Mouse (Mus musculus) G1E-ER4 (cell line): ENCODE measurements around the gene Syn2. TPM values are rescaled to one million over a fixed set of nuclear protein-coding genes. Genes with fewer than 3 reads are reported as not detected.

Experiments used
- GATA1 ChIP-seq: IDR thresholded peaks from one replicate; pipeline ENCODE4 v1.8.0; 2012; ENCODE audit warnings: low read length, inconsistent platforms
- polyA plus RNA-seq: library from polyadenylated mRNA; stranded (reverse); fragments of >175 nt; gene quantifications from 2 replicates; pipeline ENCODE4 v1.2.3, GENCODE M21; 2012

Syn2 gene
- polyA plus RNA-seq, 1 experiment = not detected

DNA sequence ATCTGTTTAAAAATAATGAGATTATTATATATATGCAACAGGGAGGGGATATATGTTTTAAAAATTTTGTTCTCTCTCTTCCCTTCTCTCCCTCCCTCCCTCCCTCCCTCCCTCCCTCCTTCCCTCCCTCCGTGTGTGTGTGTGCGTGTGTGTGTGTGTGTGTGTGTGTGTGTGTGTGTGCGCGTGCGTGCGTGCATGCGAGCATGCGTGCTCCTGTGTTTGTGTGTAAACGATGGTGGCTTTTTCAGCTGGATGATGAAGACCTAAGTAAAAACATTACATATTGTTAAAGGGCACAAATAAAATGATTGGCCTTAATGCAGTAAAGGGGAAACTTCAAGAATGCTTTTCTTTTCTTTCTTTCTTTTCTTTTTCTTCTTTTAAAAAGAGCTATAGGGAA is 1.5 kb downstream of the Syn2 start:
- TF ChIP-seq GATA1 = no peak

DNA sequence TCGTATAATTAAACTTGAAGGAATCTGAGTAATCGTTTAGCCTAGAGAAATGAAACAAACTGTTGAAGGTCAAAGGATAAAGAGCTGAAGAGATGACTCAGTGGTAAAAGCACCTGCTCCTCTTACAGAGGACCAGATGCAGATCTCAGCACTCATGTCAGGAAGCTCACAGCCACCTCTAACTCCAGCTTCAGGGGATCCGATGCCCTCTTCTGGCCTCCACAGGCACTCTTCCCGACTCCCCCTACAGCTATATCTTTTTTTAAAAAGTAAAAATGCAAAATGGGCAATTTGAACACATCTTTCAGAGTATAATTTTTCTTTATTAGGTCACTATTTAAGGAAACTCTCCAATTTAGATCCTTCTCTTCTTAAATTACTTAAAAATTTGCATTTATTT is 6.7 kb downstream of the Syn2 start:
- TF ChIP-seq GATA1 = no peak

DNA sequence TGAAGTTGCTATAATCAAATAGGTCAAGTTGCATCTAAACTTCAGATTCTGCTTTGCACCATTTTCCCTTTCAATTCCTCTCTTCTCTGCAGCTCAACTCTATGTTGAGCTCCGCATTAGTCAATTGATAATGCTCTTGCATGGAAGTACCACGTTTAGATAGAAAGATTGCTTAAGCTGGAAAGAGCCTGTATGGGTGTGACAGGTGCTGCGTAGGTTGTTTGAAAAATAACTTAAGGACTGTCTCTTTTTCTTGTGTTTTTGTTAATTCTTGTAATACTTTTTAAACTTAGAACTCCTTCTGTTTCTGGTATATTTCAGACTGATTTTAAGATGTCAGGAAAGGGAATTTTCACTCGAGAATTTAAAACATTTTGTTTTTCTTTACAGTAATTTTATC is 26.5 kb downstream of the Syn2 start:
- TF ChIP-seq GATA1 = no peak

DNA sequence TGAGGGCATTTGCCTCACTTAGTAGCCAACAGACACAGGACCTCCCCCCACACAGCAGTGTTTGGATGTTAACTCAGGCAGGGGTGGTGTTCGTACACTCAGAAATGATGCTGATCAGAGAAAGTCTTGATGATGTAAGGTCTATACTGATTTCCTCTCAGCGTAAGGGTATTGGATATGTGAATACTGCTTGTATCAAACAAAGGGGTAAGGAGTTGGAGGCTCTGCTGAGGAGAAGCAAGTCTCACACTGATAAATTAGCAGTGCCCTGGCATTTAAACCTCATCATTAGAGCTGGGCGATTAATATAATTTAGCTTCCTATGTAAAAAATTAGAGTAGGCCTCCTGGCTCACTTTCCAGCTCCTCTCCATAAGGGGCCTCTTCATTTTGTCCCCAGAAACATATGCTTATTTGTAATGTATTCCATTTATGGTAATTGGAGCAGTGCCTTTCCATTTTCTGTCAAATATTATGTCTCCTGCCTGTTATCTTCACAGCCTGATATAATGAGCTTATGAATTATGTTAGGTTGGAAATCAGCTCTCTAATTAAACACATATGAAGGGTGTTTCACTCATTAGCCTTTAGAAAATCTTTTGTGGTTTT is 31.3 kb downstream of the Syn2 start:
- no peak for TF ChIP-seq GATA1

DNA sequence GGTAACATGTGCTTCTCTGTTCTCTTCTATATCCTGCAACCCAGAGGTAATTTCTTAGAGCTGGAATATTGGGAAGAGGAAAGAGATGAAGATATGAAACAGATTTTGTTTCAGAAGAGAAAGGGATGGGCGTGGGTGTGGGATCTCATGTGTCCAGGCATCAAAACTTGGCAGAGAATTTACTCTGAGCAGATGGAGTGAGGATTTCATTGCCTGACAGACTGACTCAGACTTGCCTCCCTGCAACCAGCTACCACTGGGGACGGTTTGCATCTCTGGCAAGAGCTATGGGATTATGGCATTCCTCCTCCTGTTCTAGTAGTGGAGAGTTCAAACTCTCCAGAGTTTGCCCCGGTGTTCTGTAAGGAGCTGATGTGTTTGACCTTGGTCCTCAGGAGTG is 34.2 kb downstream of the Syn2 start:
- no peak for TF ChIP-seq GATA1

DNA sequence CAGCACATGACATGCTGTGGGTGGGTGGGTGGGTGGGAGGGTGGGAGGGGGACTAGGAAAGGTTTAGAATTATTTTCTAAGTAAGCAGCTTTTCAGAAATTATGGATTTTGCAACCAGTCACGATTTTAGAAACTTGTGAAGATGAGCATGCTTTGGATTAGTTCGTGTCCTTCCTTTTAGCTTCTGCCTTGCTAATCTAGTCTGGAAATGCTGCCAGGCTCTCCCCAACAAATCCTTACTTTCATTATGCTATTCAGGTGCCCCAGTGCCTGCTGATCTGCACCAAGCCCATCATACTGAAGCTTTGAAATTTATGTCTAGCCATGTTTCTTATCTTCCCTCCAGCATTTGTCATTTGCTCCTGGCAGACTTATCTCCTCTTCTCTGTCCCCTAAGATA is 34.8 kb downstream of the Syn2 start:
- no peak for TF ChIP-seq GATA1

DNA sequence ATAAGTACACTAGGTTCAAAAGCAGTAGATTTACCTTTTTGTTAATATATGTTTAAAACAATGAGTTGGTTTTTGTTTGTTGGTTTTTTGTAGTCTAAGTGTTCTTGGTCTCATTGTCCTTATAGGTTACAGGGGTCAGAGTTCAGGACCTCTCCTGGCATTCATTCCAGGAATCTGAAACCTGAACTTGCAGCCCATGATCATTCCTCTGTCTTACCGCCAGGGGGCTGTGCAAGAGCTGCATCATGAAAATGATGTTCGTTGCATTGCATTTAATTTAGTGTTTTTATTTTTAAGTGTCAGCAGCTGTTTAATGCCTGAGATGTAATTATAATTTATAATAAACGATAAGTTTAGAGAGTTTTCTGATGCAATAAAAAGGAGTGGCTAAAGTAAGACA is 40.1 kb downstream of the Syn2 start:
- TF ChIP-seq GATA1 = no peak

DNA sequence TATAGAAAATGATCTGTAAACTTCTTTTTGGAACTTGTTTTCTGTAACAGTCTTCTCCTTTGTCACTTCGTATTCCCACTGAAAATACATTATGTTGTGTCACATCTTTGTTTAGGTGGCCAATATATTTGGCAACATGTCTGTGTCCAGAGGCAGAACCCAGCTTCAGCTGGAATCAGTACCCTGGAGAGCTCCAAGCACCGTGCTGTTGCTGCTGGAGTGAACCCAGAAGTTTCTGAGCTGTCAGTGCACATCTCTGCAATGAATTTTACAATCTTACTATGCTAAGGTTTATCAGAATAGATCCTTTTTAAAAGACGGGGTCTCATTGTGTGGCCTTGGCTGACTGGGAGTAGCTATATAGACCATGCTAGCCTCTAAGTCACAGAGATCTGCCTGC is 44.1 kb downstream of the Syn2 start:
- TF ChIP-seq GATA1 = no peak

DNA sequence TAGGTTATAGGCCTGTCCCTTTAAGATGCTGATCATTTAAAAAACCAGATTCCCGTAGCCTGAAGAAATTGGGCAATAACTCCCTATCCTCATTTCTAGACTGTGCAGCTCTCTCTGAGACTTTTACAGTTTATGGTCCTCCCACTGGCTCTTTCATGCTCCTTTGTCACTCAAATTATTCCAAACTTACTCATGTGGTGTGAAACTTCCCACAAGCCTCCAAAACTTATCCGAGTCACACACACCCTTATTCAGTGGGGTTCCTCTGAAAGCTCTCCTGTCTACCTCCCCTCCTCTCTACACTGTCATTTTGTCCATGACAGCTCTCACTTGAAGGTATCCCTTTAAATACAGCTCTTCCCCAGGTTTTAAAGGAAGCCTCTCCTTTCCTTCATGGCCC is 46.4 kb downstream of the Syn2 start:
- TF ChIP-seq GATA1 = no peak

DNA sequence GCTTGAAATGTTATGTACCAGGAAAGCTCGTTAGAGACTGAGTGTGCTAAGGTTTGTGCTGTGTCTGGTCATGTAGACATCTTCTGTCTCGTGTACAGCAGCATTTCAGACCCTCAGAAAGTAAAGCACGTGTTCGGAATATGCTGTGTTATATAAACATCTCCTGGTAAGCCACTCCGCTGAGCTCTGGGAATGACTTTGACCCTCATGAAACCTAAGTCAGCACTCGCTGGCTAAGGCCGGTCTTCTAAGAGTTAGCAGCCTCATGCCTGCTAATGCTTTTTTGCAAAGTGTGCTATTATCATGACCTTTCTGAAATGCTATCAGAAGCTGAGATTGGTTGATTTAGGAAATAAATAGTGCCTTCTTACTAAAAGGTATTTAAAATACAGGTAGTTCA is 56.4 kb downstream of the Syn2 start:
- TF ChIP-seq GATA1 = no peak

DNA sequence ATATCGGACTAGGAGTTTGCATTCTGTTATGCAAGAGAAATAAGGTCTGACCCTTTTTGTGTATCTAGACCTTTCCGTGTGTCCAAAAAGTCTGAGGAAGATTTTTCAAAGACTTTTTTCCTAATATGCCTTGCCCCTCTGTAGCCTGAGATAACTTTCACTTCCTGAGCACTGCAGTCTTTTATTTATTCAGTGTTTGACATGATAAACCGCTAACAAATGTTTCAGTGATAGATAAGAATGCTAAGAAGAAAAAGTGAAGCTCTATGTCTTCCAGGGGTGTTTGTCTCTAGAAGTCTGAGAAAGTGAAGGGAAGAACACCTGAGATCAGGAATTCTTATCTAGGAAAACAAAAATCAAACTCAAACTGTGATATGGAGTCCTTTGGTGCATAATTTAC is 66.1 kb downstream of the Syn2 start:
- TF ChIP-seq GATA1 = no peak

DNA sequence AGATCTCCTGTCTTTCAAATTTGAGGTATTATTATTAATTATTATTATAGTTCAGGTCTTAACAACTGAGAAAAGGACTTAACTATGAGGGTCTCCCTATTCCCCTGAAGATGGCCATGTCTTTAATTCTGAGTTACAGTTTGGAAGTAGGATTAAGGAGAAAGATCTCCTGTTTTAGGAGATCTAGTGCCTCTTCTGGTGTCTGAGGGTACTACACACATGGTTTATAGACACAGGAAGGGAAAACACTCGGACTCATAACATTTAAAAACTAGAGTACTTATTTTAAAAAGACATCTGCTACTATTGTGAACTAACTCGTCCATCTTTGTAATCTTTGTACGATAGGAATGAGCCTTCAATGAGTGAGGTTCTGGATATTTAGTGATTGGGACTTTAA is 68.3 kb downstream of the Syn2 start:
- no peak for TF ChIP-seq GATA1

DNA sequence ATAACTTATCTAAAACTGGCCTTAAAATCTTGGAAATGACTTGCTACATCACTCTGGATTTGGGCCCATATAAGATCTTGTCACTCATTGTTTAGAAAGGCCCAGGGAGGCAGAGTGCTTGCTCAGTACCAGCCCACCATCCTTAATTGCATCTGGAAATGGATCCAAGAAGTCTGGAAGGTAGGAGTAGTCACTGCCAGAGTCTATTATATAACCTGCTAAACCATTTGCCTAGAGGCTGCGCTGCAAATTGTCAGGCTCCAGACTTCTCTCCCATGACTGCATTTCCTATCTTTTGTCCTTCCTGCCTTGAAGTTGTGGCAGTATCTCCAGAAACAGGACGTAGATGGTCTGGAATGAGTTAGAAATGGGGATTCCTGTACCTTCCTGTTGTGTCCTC is 75.5 kb downstream of the Syn2 start:
- TF ChIP-seq GATA1 = no peak

DNA sequence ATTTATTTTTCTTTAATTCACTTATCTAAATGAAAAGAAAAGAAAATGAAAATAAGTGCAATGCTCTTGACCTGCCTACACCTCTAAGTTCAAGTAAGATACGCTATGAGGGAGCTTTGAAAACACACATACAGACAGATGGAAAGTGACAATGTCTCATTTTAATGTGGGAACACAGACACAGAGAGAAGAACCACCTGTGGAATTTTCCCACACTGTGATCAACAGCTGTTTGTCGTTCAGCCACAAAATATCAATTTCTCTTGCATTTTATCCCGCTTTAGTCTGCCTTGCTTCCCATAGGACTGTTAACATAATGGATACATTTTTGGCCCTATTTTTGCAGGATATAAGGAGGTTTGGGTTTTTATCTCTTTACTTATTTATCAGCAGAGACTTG is 76.1 kb downstream of the Syn2 start:
- TF ChIP-seq GATA1 = no peak

DNA sequence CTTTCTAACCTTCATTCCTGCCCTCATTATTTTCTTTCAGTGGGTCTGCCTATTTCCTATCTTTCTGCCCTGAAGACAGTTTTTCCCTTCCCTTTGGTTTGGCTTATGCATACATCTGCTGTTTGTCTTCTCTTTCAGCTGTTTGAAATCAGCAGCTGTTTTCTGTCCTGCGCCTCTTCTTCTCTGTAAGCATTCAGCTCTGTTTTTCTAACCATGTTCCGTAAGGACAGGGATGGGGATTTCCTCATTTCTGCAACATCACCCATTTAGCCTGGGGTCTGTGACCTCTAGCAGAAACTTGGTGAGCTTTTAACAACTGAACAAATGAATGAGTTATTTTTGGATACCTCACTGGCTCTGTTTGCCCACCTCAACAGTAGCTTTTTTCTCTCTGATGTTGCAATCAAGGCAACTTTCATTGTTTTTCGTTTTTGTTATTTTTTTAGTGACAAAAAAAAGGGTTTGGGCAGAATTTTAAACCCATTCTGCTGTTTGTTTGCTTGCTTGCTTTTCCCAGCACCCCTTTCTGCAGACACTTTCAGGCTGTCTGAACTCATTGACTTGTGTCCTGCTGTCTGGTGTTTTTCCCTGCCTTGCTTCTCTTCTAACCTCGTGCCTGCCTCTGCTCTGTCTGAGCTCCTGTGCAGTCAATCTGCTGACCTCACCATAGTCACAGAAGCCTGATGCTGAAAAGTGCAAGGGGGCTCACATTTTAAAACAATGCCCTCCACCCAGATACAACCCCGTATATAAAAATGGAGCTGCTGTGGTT is 77.6 kb downstream of the Syn2 start:
- TF ChIP-seq GATA1 = no peak

DNA sequence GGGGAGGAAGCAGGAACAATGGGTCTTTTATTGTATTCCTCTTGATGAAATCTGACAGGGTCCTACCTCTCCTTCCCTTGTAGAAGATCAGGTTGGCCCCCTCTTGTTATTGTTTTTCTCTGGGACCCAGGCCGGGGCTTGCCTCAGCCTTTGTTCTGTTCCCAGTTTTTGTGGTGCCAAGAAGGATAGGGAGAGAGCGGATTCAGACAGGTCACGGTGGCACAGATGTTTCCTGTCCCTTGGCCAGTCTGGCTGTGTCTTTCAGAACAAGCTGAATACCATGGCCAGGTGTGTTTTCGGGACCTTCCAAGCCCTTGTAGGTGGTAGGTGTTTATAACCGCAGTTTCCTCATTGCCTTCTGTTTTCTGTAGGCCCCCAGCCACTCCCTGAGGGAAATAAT is 78.4 kb downstream of the Syn2 start:
- no peak for TF ChIP-seq GATA1

DNA sequence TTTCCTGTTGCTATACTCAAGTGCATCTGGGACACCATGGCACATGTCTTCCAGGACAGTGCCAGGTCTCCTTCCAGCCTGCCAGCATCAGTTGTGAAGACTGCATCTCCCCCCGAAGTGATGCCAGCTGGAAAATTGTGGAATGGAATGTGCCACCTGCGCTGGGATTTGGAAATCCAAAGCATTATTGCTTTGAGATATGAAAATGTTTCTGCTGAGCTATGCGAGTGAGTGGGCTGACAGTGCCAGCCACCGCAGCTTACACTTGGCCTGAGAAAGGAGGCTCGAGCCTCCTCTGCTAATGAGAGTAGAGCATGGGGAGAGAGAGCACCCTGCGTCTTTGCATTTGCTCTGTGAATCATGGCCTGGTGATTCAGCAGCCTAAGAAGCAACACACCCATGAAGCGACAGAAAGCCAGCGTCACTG is 86.5 kb downstream of the Syn2 start:
- TF ChIP-seq GATA1 = no peak

DNA sequence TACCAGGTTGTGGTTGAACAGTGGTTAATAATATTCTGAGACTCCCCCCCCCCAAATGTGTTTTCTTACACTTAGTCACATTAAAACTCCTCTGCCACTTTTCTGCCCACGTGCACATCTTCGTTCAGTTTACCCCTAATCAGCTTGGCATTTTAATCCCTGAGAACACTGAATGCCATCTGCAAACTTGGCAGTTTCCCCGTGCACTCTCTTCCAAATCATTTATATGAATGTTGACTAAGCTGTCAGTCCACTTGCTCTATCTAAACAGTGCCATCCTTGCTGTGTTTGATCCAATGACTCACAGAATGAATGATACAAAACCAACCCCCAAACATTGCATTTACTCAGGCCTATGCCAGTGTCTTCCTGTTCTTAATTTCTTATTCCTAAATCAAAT is 90.8 kb downstream of the Syn2 start:
- no peak for TF ChIP-seq GATA1

DNA sequence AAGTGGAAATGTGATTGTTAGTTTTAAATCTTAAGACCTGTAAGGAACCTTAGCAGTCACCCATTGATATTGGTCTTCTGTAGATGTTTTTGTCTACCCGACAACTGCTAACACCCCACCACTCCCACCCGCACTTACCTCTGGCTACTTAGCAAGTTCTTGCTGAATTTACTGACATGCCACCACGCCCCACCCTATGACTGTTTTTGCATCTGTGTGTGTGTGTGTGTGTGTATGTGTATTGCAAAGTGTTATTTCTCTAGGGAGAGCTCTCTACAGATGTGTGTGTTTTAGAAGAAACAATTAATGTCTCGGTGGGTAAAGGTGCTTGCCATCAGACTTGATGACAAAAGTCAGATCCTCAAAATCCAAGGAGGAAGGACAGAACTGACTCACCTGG is 92.3 kb downstream of the Syn2 start, which contains the start of gene Gm17482:
Gm17482 (plus strand) TSS at position 301 of the 400 bp plus-strand sequence.
- TF ChIP-seq GATA1 = no peak
